Mouse (Mus musculus) R1 (cell line): ENCODE measurements around the gene Acot1.

Source experiments
- DNase-seq: peaks from one replicate; pipeline ENCODE4 v3.0.0-alpha.2; 2018; ENCODE audit warnings: low read depth, low spot score

Acot1 gene

GRCm38 (mm10) chr12:84063228-84063627 is 53.9 kb downstream of the Acot1 start:
- peak; percentile 87 for DNase-seq

DNA sequence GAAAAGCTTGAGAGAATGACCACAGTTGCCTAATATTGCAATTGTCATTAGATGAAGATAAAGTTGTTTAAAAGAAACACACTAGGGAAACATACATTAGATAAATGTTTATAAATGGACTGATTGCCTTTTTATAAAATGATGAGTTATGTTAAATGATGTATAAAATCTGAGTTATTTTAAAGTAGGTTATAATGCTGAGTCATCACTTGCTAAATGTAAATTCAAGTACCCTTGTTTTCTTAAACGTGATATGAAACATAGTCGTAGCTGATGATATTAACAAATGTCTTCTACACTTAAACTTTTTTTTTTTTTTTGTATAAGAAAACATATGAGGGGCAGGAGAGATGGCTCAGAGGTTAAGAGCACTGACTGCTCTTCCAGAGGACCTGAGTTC is 54.5 kb downstream of the Acot1 start:
- no peak for DNase-seq

DNA sequence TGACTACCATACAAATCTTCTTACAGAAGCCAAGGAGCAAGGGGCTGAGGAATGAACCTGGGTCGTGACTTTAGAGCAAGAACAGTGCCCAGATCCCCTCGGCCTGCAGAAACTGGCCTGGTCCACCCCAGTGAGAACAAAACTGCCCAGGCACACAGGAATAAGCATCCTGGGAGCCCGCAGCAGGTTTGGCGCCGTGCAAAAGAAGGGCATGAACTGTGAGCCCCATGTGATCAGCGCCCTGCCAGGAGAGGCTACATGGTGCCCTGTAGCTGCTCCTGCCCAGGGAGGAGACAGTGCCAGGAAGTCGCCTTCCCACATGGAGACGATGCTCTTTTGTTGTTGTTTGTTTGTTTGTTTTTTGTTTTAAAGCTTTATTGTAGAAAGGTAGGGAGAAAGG is 55.3 kb downstream of the Acot1 start:
- DNase-seq: no peak

DNA sequence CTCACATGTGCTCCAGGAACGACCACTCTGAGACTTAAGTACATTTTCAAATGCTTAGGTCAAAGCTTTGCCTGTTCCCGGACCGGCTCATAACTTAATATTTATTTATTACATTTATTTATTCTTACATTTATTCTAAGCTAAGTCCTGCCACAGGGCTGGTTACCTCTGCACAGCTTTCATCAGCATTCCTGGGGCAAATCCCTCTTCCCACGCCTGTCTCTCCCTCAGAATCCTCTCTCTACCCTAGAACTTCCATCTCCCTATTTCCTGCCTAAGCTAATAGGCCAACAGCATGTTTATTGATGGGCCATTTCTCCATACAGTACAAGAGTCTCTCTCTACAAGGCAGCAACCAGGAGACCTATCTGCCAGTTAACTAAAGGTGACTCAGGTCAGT is 58.5 kb downstream of the Acot1 start:
- DNase-seq: no peak
